Mouse (Mus musculus) intestine, embryonic 16.5 days (tissue): ENCODE data around the gene Adora1. TPM values are rescaled to one million over a fixed set of nuclear protein-coding genes. Genes with fewer than 3 reads are reported as not detected.
"Not testable (repeated sequence)": the region's sequence is repeated elsewhere in the genome, so short reads cannot be mapped to it uniquely, and the experiment has no call there.

Experiments used
- ATAC-seq: fragments of 200-750 bp; cut with Nextera tagmentation; 2 replicates; pipeline ENCODE4 v1.8.0; 2017; ENCODE audit warnings: moderate TSS enrichment, moderate library complexity
- H3K27ac ChIP-seq: fragments of 300-500 bp; sonication (generic); 2 replicates; pipeline ENCODE4 v1.5.1; 2014; ENCODE audit warnings: mild to moderate bottlenecking, low read length
- H3K27me3 ChIP-seq: fragments of 300-500 bp; sonication (generic); replicated peaks from 2 replicates; pipeline ENCODE4 v1.6.1; 2014; ENCODE audit warnings: low read length, control low read depth, mixed read lengths; ENCODE audit not compliant: control insufficient read depth, insufficient read depth
- H3K36me3 ChIP-seq: fragments of 300-500 bp; sonication (generic); 2 replicates; pipeline ENCODE4 v1.6.1; 2014; ENCODE audit warnings: low read length, control low read depth; ENCODE audit not compliant: control insufficient read depth, insufficient read depth
- H3K4me1 ChIP-seq: fragments of 300-500 bp; sonication (generic); 2 replicates; pipeline ENCODE4 v1.6.1; 2014; ENCODE audit warnings: low read length, control low read depth, mixed read lengths; ENCODE audit not compliant: control insufficient read depth, insufficient read depth
- H3K4me2 ChIP-seq: fragments of 300-500 bp; sonication (generic); 2 replicates; pipeline ENCODE4 v1.6.1; 2014; ENCODE audit warnings: low read depth, low read length, control low read depth
- H3K4me3 ChIP-seq: fragments of 300-500 bp; sonication (generic); 2 replicates; pipeline ENCODE4 v1.5.1; 2014; ENCODE audit warnings: mild to moderate bottlenecking, low read length
- H3K9ac ChIP-seq: fragments of 300-500 bp; sonication (generic); 2 replicates; pipeline ENCODE4 v1.6.1; 2014; ENCODE audit warnings: low read depth, low read length
- H3K9me3 ChIP-seq: fragments of 300-500 bp; sonication (generic); 2 replicates; pipeline ENCODE4 v1.6.1; 2016; ENCODE audit warnings: low read length, control low read depth; ENCODE audit not compliant: control insufficient read depth
- WGBS: fragments of 180-500 bp; shearing (Covaris S2); extraction: QIAGEN DNeasy Blood & Tissue Kit; methylation state at CpG from one replicate; pipeline ENCODE4 v1.1.7; 2014; 5-methylcytosine and 5-hydroxymethylcytosine counted together
- polyA plus RNA-seq: library from polyadenylated mRNA; unstranded; fragments of >200 nt; fragmentation: Nextera tagmentation; extraction: Ambion mirVana; gene quantifications from 2 replicates; pipeline ENCODE4 v1.2.1, GENCODE M21; 2015

Adora1 gene
- polyA plus RNA-seq, 1 experiment from 2014 or later = 6.8 TPM

DNA sequence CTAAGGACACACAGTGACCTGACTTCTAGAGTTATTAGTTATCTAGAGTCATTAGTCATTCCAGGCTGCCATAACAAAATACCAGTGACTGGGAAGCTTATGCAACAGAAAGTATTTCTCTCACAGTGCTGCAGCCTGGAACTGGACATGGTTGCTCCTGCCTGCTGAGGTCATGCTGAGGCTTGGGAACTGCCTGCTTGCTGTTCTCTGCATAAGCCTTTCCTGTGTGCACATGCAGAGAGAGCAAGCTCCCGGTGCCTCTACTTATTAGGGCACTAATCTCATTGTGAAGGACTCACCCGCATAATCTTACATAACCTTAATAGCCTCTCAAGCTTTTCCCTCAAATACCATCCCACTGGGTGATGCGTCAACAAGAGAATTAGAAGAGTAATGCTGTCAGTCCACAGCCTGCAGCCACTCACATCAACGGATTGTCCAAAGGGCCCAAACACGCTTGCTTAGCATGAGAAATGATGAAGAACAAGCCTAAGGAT lies 37.6 kb upstream of the Adora1 start:
- ATAC-seq = no peak

GRCm38 (mm10) chr1:134270026-134270425 lies 34.8 kb upstream of the Adora1 start:
- no peaks in the 10 kb centered on the region for H3K4me1 ChIP-seq
- H3K9me3 ChIP-seq = no peaks in the 10 kb centered on the region
- H3K27ac ChIP-seq = no peak overlapping the region
- H3K36me3 ChIP-seq = no peaks in the 10 kb centered on the region
- no peak overlapping the region for H3K4me3 ChIP-seq
- no peak overlapping the region for H3K4me2 ChIP-seq
- no peak overlapping the region for H3K9ac ChIP-seq
- H3K27me3 ChIP-seq = no peaks in the 10 kb centered on the region
- ATAC-seq = no peak
- 75% methylated on average over 7 of the region's 7 CpGs for WGBS

More for the DNA sequence above, 37.6 kb upstream of the Adora1 start:
- Histone ChIP-seq H3K4me2 (no peak overlapping the region), H3K4me3 (no peak overlapping the region), H3K9me3 (no peaks in the 10 kb centered on the region), H3K27me3 (no peaks in the 10 kb centered on the region), H3K9ac (no peak overlapping the region), H3K4me1 (no peaks in the 10 kb centered on the region), H3K36me3 (no peaks in the 10 kb centered on the region), H3K27ac (no peak overlapping the region)
- WGBS = 64% methylated on average over 5 of the region's 5 CpGs

DNA sequence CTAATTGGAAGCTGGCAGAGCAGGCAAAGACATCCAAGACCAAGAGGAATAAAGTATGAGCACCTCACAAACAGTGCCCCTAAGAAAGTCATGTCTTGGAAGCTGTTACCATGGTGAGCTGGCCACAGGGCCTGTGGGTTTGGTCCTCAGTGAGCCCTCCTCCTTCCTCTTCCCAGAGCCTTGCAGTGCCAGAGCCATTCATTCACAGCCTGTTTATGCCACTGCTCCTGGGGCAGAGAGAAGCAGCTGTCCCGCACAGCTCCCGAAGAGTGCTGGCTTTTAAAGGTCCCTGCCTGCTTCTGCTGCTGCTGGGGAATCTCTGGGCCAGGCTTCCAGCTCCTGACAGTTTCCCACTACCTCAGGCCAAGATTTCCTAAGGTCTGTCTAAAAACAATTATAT lies 30.6 kb upstream of the Adora1 start:
- Histone ChIP-seq H3K4me3 (no peak overlapping the region), H3K27ac (no peak overlapping the region), H3K36me3 (no peaks in the 10 kb centered on the region), H3K4me1 (no peaks in the 10 kb centered on the region), H3K4me2 (no peak overlapping the region), H3K9ac (no peak overlapping the region), H3K9me3 (no peaks in the 10 kb centered on the region), H3K27me3 (no peaks in the 10 kb centered on the region)
- WGBS = 30% methylated on average over 2 of the region's 2 CpGs
- no peak for ATAC-seq

- ATAC-seq = no peak
- Histone ChIP-seq H3K9ac (no peak overlapping the region), H3K27ac (no peak overlapping the region), H3K4me3 (no peak overlapping the region), H3K9me3 (no peaks in the 10 kb centered on the region), H3K4me1 (no peaks in the 10 kb centered on the region), H3K36me3 (no peaks in the 10 kb centered on the region), H3K4me2 (no peak overlapping the region), H3K27me3 (no peaks in the 10 kb centered on the region)
- WGBS = 90% methylated on average over 6 of the region's 6 CpGs
Measured at GRCm38 (mm10) chr1:134264341-134264740, 29.1 kb upstream of the Adora1 start.

DNA sequence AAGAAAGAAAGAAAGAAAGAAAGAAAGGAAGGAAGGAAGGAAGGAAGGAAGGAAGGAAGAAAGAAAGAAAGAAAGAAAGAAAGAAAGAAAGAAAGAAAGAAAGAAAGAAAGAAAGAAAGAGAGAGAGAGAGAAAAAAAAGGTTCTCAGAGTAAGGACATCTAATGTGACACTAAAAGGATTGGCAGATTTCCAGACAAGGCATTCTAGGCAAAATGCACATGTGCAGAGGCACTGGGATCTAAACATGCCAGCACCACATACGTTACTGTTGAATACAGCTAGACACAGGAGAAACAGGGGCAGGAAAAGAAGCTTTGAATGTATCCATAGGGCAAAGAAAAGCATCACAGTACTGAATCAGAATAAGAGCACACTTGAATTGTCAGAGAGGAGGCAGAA lies 14.4 kb upstream of the Adora1 start:
- H3K4me1 ChIP-seq, H3K4me3 ChIP-seq, H3K27ac ChIP-seq, ATAC-seq, H3K36me3 ChIP-seq, H3K27me3 ChIP-seq, H3K9ac ChIP-seq, H3K9me3 ChIP-seq, H3K4me2 ChIP-seq: not testable (repeated sequence)
- 60% methylated on average over 1 of the region's 1 CpGs for WGBS

- no peak for ATAC-seq
- Histone ChIP-seq H3K27ac (no peak overlapping the region), H3K4me1 (peaks cover 8% of the 10 kb centered on the region), H3K9me3 (no peaks in the 10 kb centered on the region), H3K36me3 (no peaks in the 10 kb centered on the region), H3K9ac (no peak overlapping the region), H3K4me3 (no peak overlapping the region), H3K4me2 (no peak overlapping the region), H3K27me3 (no peaks in the 10 kb centered on the region)
- 59% methylated on average over 4 of the region's 4 CpGs for WGBS
Measured at GRCm38 (mm10) chr1:134246590-134246989, 11.4 kb upstream of the Adora1 start.

GRCm38 (mm10) chr1:134245004-134245717 lies 9.9 kb upstream of the Adora1 start:
- Histone ChIP-seq H3K4me3 (no peak overlapping the region), H3K4me2 (no peak overlapping the region), H3K9ac (no peak overlapping the region; the same call in 1 of the 2 replicates), H3K27me3 (no peaks in the 10 kb centered on the region), H3K4me1 (peaks cover 12% of the 10 kb centered on the region), H3K27ac (no peak overlapping the region), H3K9me3 (no peaks in the 10 kb centered on the region), H3K36me3 (no peaks in the 10 kb centered on the region)
- peak; percentile 29; the same call in 1 of the 2 replicates for ATAC-seq
- WGBS = 72% methylated on average over 14 of the region's 14 CpGs

GRCm38 (mm10) chr1:134243948-134244914 lies 9.0 kb upstream of the Adora1 start:
- Histone ChIP-seq H3K9me3 (no peaks in the 10 kb centered on the region), H3K27me3 (no peaks in the 10 kb centered on the region), H3K36me3 (no peaks in the 10 kb centered on the region), H3K4me2 (peak overlapping the region; percentile 46), H3K27ac (no peak overlapping the region), H3K4me3 (0 out of 2 replicates have a peak overlapping the region, but pooled peaks have one; percentile 15), H3K9ac (peak overlapping the region; percentile 42), H3K4me1 (peaks cover 12% of the 10 kb centered on the region)
- WGBS = 23% methylated on average over 35 of the region's 35 CpGs
- peak; percentile 88 for ATAC-seq

- no peaks in the 10 kb centered on the region for H3K9me3 ChIP-seq
- H3K4me1 ChIP-seq = peaks cover 12% of the 10 kb centered on the region
- H3K9ac ChIP-seq = peak overlapping the region; percentile 20
- no peaks in the 10 kb centered on the region for H3K27me3 ChIP-seq
- H3K4me3 ChIP-seq = no peak overlapping the region
- ATAC-seq = peak; percentile 15; the same call in 1 of the 2 replicates
- H3K4me2 ChIP-seq = no peak overlapping the region
- no peaks in the 10 kb centered on the region for H3K36me3 ChIP-seq
- no peak overlapping the region for H3K27ac ChIP-seq
- 73% methylated on average over 6 of the region's 6 CpGs for WGBS
Measured at GRCm38 (mm10) chr1:134243505-134243904, 8.3 kb upstream of the Adora1 start.
